Comparison of ENCODE assay signal across 8 mouse cellular contexts in genomic region chr2:25621229-25622200, GRCm38 (mm10). TPM values are rescaled to one million over a fixed set of nuclear protein-coding genes. Genes with fewer than 3 reads are reported as not detected.
DNase-seq lines count a peak whose midpoint lies in the region; ATAC-seq lines count a peak whose summit lies in the region.

Gene Tmem141, minus strand, starts transcription at chr2:25622005.

- WGBS in forebrain, embryonic 16.5 days, result 4% methylated on average over 34 of the region's 34 CpGs
- WGBS in lung, embryonic 15.5 days, result 4% methylated on average over 34 of the region's 34 CpGs

- H3K36me3 ChIP-seq in forebrain, embryonic 16.5 days (ENCODE audit: control insufficient read depth, insufficient read depth), result no peaks in the 10 kb centered on the region
- no peaks in the 10 kb centered on the region for H3K36me3 ChIP-seq in lung, embryonic 15.5 days

- peak within 1 kb of the TSS; percentile 37; the same call in 1 of the 2 replicates for H3K27ac ChIP-seq in forebrain, embryonic 16.5 days (ENCODE audit: low read length)
- peak within 1 kb of the TSS; percentile 67 for H3K27ac ChIP-seq in lung, embryonic 15.5 days

- H3K4me1 ChIP-seq in forebrain, embryonic 16.5 days (replicated peaks; ENCODE audit: control insufficient read depth, insufficient read depth, low read length), result peaks cover 11% of the 10 kb centered on the region
- peaks cover 8% of the 10 kb centered on the region for H3K4me1 ChIP-seq in lung, embryonic 15.5 days

- peak; percentile 89 for ATAC-seq in forebrain, embryonic 16.5 days
- ATAC-seq in lung, embryonic 15.5 days (ENCODE audit: borderline replicate concordance, extremely low read depth, low FRiP score, low TSS enrichment), result peak; percentile 89

- peak; percentile 92 for DNase-seq in ES-CJ7 (ENCODE audit: low read depth, low spot score)
- DNase-seq in cerebellum, adult 18-20 months, result peak; percentile 93 to 96
- peak; percentile 80 to 84 for DNase-seq in heart, postnatal 36 days
- peak; percentile 82 to 83 for DNase-seq in layer of hippocampus, adult 8-10 months (ENCODE audit: low spot score in 2 of 2)
- DNase-seq in ovary, adult 18-20 months (ENCODE audit: low spot score), result peak; percentile 87
- peak; percentile 63 for DNase-seq in thymus, postnatal 0 days (ENCODE audit: low spot score)

- intact Hi-C loops in heart, postnatal 36 days (cut with DNase I), result no loop called here

- H3K9me3 ChIP-seq in forebrain, embryonic 16.5 days (ENCODE audit: control insufficient read depth, low read length), result no peaks in the 10 kb centered on the region
- no peaks in the 10 kb centered on the region for H3K9me3 ChIP-seq in lung, embryonic 15.5 days

- peak within 1 kb of the TSS; percentile 54 for H3K4me3 ChIP-seq in forebrain, embryonic 16.5 days (replicated peaks; ENCODE audit: low read length)
- H3K4me3 ChIP-seq in lung, embryonic 15.5 days, result peak within 1 kb of the TSS; percentile 53

- peak within 1 kb of the TSS; percentile 64 for H3K9ac ChIP-seq in forebrain, embryonic 16.5 days (replicated peaks; ENCODE audit: low read depth, low read length)
- H3K9ac ChIP-seq in lung, embryonic 15.5 days, result peak within 1 kb of the TSS; percentile 52

- H3K27me3 ChIP-seq in forebrain, embryonic 16.5 days (replicated peaks; ENCODE audit: control insufficient read depth, insufficient read depth, low read length), result peaks cover 7% of the 10 kb centered on the region
- peaks cover 21% of the 10 kb centered on the region for H3K27me3 ChIP-seq in lung, embryonic 15.5 days

- H3K4me2 ChIP-seq in forebrain, embryonic 16.5 days (ENCODE audit: low read length), result peak within 1 kb of the TSS; percentile 78
- H3K4me2 ChIP-seq in lung, embryonic 15.5 days, result peak within 1 kb of the TSS; percentile 93

RNA-seq across cellular contexts. Expression of gene Tmem141, which starts in this region (rescaled TPM):
- 20.6 and 28.9 TPM in 2 replicates for polyA plus RNA-seq in forebrain, embryonic 16.5 days (2015; fragmentation: Nextera tagmentation; extraction: Ambion mirVana)
- 10 to 100 TPM; 24.1 to 29.5 TPM for total RNA-seq in heart, postnatal 36 days (2021)
- 10 to 100 TPM; 14.9 to 24.0 (median 16.6) TPM for total RNA-seq in layer of hippocampus, adult 8-10 months (2022)
- 26.8 and 27.2 TPM in 2 replicates for polyA plus RNA-seq in lung, embryonic 15.5 days (2015; fragmentation: Nextera tagmentation; extraction: Ambion mirVana)
- 5.8 and 7.0 TPM in 2 replicates for polyA plus RNA-seq in thymus, postnatal 0 days (2015; fragmentation: Nextera tagmentation; extraction: Ambion mirVana)

Comparison
In these comparisons a context has a peak if more than half of its experiments do, and no peak if none do; other contexts are left out.
1. Peak in every context shown above with its lines: DNase-seq, ATAC-seq, H3K4me3 ChIP-seq and H3K27ac ChIP-seq.